Mouse (Mus musculus): ENCODE measurements around the gene Slc26a11. TPM values are rescaled to one million over a fixed set of nuclear protein-coding genes. Genes with fewer than 3 reads are reported as not detected.

Gene Slc26a11
- polyA plus RNA-seq, 1 experiment: 9.2 TPM

- no peak for TF ChIP-seq EP300 (IDR thresholded peaks at IDR 0.05; ENCODE audit: insufficient read depth, low read depth, low read length)
- no peak for TF ChIP-seq POLR2A (IDR thresholded peaks at IDR 0.05; ENCODE audit: insufficient read depth, low read length)
- TF ChIP-seq CTCF (IDR thresholded peaks at IDR 0.05; ENCODE audit: low read depth, low read length): no peak
- no peaks in the 10 kb centered on the region for H3K4me1 ChIP-seq (ENCODE audit: control insufficient read depth, insufficient read depth, low read length)
- H3K27me3 ChIP-seq (ENCODE audit: control insufficient read depth, insufficient read depth, low read length, poor library complexity, severe bottlenecking): no peaks in the 10 kb centered on the region
- no peak overlapping the region for H3K27ac ChIP-seq (ENCODE audit: insufficient read depth, low read length)
- no peak overlapping the region for H3K4me3 ChIP-seq (ENCODE audit: low read depth, low read length)
- H3K36me3 ChIP-seq (ENCODE audit: control insufficient read depth, insufficient read depth, low read length, poor library complexity, severe bottlenecking): no peaks in the 10 kb centered on the region
- no peak overlapping the region for H3K9ac ChIP-seq (ENCODE audit: low read depth, poor library complexity, severe bottlenecking)
- H3K9me3 ChIP-seq (replicated peaks; ENCODE audit: control insufficient read depth, insufficient read depth, low read length, poor library complexity, severe bottlenecking): no peaks in the 10 kb centered on the region
These were observed 20.1 kb downstream of the Slc26a11 start for GRCm38 (mm10) chr11:119375425-119375824.

GRCm38 (mm10) chr11:119377326-119377725, 22.0 kb downstream of the Slc26a11 start:
- TF ChIP-seq POLR2A (IDR thresholded peaks at IDR 0.05; ENCODE audit: insufficient read depth, low read length) (no peak), CTCF (IDR thresholded peaks at IDR 0.05; ENCODE audit: low read depth, low read length) (no peak), EP300 (IDR thresholded peaks at IDR 0.05; ENCODE audit: insufficient read depth, low read depth, low read length) (no peak)
- no peak overlapping the region for H3K4me3 ChIP-seq (ENCODE audit: low read depth, low read length)
- no peak overlapping the region for H3K27ac ChIP-seq (ENCODE audit: insufficient read depth, low read length)
- H3K36me3 ChIP-seq (ENCODE audit: control insufficient read depth, insufficient read depth, low read length, poor library complexity, severe bottlenecking): no peaks in the 10 kb centered on the region
- H3K4me1 ChIP-seq (ENCODE audit: control insufficient read depth, insufficient read depth, low read length): no peaks in the 10 kb centered on the region
- no peak overlapping the region for H3K9ac ChIP-seq (ENCODE audit: low read depth, poor library complexity, severe bottlenecking)
- no peaks in the 10 kb centered on the region for H3K27me3 ChIP-seq (ENCODE audit: control insufficient read depth, insufficient read depth, low read length, poor library complexity, severe bottlenecking)
- no peaks in the 10 kb centered on the region for H3K9me3 ChIP-seq (replicated peaks; ENCODE audit: control insufficient read depth, insufficient read depth, low read length, poor library complexity, severe bottlenecking)

GRCm38 (mm10) chr11:119378551-119378950, 23.2 kb downstream of the Slc26a11 start:
- Histone ChIP-seq H3K27me3 (ENCODE audit: control insufficient read depth, insufficient read depth, low read length, poor library complexity, severe bottlenecking) (no peaks in the 10 kb centered on the region), H3K27ac (ENCODE audit: insufficient read depth, low read length) (no peak overlapping the region), H3K4me3 (ENCODE audit: low read depth, low read length) (no peak overlapping the region), H3K4me1 (ENCODE audit: control insufficient read depth, insufficient read depth, low read length) (no peaks in the 10 kb centered on the region), H3K9ac (ENCODE audit: low read depth, poor library complexity, severe bottlenecking) (no peak overlapping the region), H3K9me3 (replicated peaks; ENCODE audit: control insufficient read depth, insufficient read depth, low read length, poor library complexity, severe bottlenecking) (no peaks in the 10 kb centered on the region), H3K36me3 (ENCODE audit: control insufficient read depth, insufficient read depth, low read length, poor library complexity, severe bottlenecking) (no peaks in the 10 kb centered on the region)
- TF ChIP-seq POLR2A (IDR thresholded peaks at IDR 0.05; ENCODE audit: insufficient read depth, low read length) (no peak), CTCF (IDR thresholded peaks at IDR 0.05; ENCODE audit: low read depth, low read length) (no peak), EP300 (IDR thresholded peaks at IDR 0.05; ENCODE audit: insufficient read depth, low read depth, low read length) (no peak)

DNA sequence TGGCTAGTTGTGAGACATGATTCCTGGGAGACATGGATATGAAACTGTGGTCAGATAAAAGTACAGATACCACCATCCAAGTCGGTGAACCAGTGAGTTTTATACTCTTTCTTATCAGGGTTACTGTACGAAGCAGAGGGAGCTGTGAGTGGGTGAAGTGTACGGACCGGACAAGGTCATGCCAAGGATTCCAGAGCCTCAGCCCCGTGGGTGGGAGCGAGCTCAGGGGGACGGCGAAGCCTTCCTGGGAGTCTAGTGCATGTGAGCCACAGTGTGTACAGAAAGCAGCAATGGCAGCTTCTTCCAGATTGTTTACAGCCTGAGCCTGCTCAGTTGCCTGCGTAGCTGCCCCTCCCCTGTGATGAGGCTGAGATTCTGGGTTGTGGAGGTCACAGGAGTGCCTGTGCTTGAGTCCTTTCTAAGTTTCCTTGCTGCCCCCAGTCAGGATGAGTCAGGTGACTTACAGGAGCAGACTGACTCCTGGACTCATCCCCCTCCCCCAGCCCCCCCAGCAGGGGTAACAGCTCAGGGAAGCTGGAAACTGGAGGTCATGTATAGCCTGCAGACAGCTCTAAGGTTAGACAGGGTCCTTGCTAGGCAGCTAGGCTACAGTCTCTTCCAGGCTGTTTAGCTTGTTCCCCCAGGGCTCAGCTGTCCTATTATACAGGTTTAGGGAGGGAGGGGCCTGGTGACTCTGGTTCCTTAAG, 26.4 kb downstream of the Slc26a11 start:
- no peaks in the 10 kb centered on the region for H3K9me3 ChIP-seq (replicated peaks; ENCODE audit: control insufficient read depth, insufficient read depth, low read length, poor library complexity, severe bottlenecking)
- TF ChIP-seq EP300 (IDR thresholded peaks at IDR 0.05; ENCODE audit: insufficient read depth, low read depth, low read length) (peak; percentile 89), CTCF (IDR thresholded peaks at IDR 0.05; ENCODE audit: low read depth, low read length) (no peak)
- no peak overlapping the region for H3K9ac ChIP-seq (ENCODE audit: low read depth, poor library complexity, severe bottlenecking)
- no peaks in the 10 kb centered on the region for H3K27me3 ChIP-seq (ENCODE audit: control insufficient read depth, insufficient read depth, low read length, poor library complexity, severe bottlenecking)
- no peak overlapping the region for H3K4me3 ChIP-seq (ENCODE audit: low read depth, low read length)
- H3K36me3 ChIP-seq (ENCODE audit: control insufficient read depth, insufficient read depth, low read length, poor library complexity, severe bottlenecking): no peaks in the 10 kb centered on the region
- H3K4me1 ChIP-seq (ENCODE audit: control insufficient read depth, insufficient read depth, low read length): no peaks in the 10 kb centered on the region
- H3K27ac ChIP-seq (ENCODE audit: insufficient read depth, low read length): peak overlapping the region; percentile 66

- Histone ChIP-seq H3K27ac (ENCODE audit: insufficient read depth, low read length) (peak overlapping the region; percentile 46; the same call in 1 of the 2 replicates), H3K36me3 (ENCODE audit: control insufficient read depth, insufficient read depth, low read length, poor library complexity, severe bottlenecking) (no peaks in the 10 kb centered on the region), H3K27me3 (ENCODE audit: control insufficient read depth, insufficient read depth, low read length, poor library complexity, severe bottlenecking) (no peaks in the 10 kb centered on the region), H3K9ac (ENCODE audit: low read depth, poor library complexity, severe bottlenecking) (no peak overlapping the region), H3K4me3 (ENCODE audit: low read depth, low read length) (no peak overlapping the region), H3K4me1 (ENCODE audit: control insufficient read depth, insufficient read depth, low read length) (no peaks in the 10 kb centered on the region), H3K9me3 (replicated peaks; ENCODE audit: control insufficient read depth, insufficient read depth, low read length, poor library complexity, severe bottlenecking) (no peaks in the 10 kb centered on the region)
- TF ChIP-seq EP300 (IDR thresholded peaks at IDR 0.05; ENCODE audit: insufficient read depth, low read depth, low read length): no peak
- TF ChIP-seq POLR2A (IDR thresholded peaks at IDR 0.05; ENCODE audit: insufficient read depth, low read length): no peak
- no peak for TF ChIP-seq CTCF (IDR thresholded peaks at IDR 0.05; ENCODE audit: low read depth, low read length)
These were observed 27.0 kb downstream of the Slc26a11 start for GRCm38 (mm10) chr11:119382338-119382850.

- TF ChIP-seq POLR2A (IDR thresholded peaks at IDR 0.05; ENCODE audit: insufficient read depth, low read length) (no peak), EP300 (IDR thresholded peaks at IDR 0.05; ENCODE audit: insufficient read depth, low read depth, low read length) (no peak)
- H3K9ac ChIP-seq (ENCODE audit: low read depth, poor library complexity, severe bottlenecking): no peak overlapping the region
- no peak overlapping the region for H3K4me3 ChIP-seq (ENCODE audit: low read depth, low read length)
- H3K27me3 ChIP-seq (ENCODE audit: control insufficient read depth, insufficient read depth, low read length, poor library complexity, severe bottlenecking): no peaks in the 10 kb centered on the region
- no peaks in the 10 kb centered on the region for H3K9me3 ChIP-seq (replicated peaks; ENCODE audit: control insufficient read depth, insufficient read depth, low read length, poor library complexity, severe bottlenecking)
- no peaks in the 10 kb centered on the region for H3K36me3 ChIP-seq (ENCODE audit: control insufficient read depth, insufficient read depth, low read length, poor library complexity, severe bottlenecking)
- no peak overlapping the region for H3K27ac ChIP-seq (ENCODE audit: insufficient read depth, low read length)
- H3K4me1 ChIP-seq (ENCODE audit: control insufficient read depth, insufficient read depth, low read length): no peaks in the 10 kb centered on the region
These were observed 29.5 kb downstream of the Slc26a11 start for GRCm38 (mm10) chr11:119384904-119385303.

Data from ES-Bruce4 (cell line).